ENCODE assay signal across 9 mouse cellular contexts in genomic region chr8:70718297-70718696, GRCm38 (mm10). TPM values are rescaled to one million over a fixed set of nuclear protein-coding genes. Genes with fewer than 3 reads are reported as not detected.
DNase-seq lines count a peak whose midpoint lies in the region; ATAC-seq and TF ChIP-seq lines count a peak whose summit lies in the region.
"Had no signal": no experiment of that assay in that cellular context is flagged by ENCODE, and none has a peak within 500 bp of the region (broad histone marks: within the 10 kb centered on the region; RNA-seq: fewer than 3 reads in every experiment).

Gm3336 (plus strand) TSS chr8:70718543.

- H3K4me2 ChIP-seq in hindbrain, embryonic 11.5 days (replicated peaks; ENCODE audit: low read depth, low read length), result no peak within 1 kb of the TSS

- 6% methylated on average over 17 of the region's 19 CpGs for WGBS in hindbrain, embryonic 11.5 days

- no peaks in the 10 kb centered on the region for H3K9me3 ChIP-seq in ES-E14 (ENCODE audit: control insufficient read depth, insufficient read depth, low read depth, low read length)
- H3K9me3 ChIP-seq in hindbrain, embryonic 11.5 days (ENCODE audit: control insufficient read depth, low read length), result no peaks in the 10 kb centered on the region

- H3K9ac ChIP-seq in ES-E14 (ENCODE audit: insufficient read depth, low read depth, low read length, poor library complexity, severe bottlenecking), result 0 out of 2 replicates have a peak within 1 kb of the TSS, but pooled peaks have one; percentile 58
- H3K9ac ChIP-seq in hindbrain, embryonic 11.5 days (ENCODE audit: low read depth, low read length), result no peak within 1 kb of the TSS

- DNase-seq in CD4-positive helper T cell, adult 2 months (ENCODE audit: low read depth, low spot score), result peak; percentile 78
- no peak for DNase-seq in ES-E14 (ENCODE audit: low read depth, low spot score)
- DNase-seq in cerebellum, postnatal 14 days, result peak; percentile 81 to 86
- peak; percentile 69 for DNase-seq in hindbrain, embryonic 11.5 days (ENCODE audit: low spot score)
- DNase-seq in left cerebral cortex, postnatal 36 days (ENCODE audit: low spot score in 2 of 2), result peak; percentile 54 to 60
- peak; percentile 59 to 81 for DNase-seq in spleen, adult 18-20 months
- no peak for DNase-seq in yolk sac, embryonic 10.5 days (ENCODE audit: low spot score)

- ATAC-seq in hindbrain, embryonic 11.5 days (ENCODE audit: low FRiP score), result peak; percentile 10; the same call in 1 of the 2 replicates
- ATAC-seq in megakaryocyte progenitor cell, adult 5-6 weeks (replicated peaks; ENCODE audit: poor library complexity), result peak; percentile 92

- in situ Hi-C loops in ES-E14 (cut with MboI; ENCODE audit: low sequenced_read_pairs in 2 of 2, unreplicated experiment in 2 of 2), result loop anchor here (5.0 kb wide), 2 partner anchors 34 to 39 kb away; partner anchors contain the start of gene Rab3a (in 1 of the 2)

- H3K36me3 ChIP-seq in ES-E14 (ENCODE audit: control insufficient read depth, insufficient read depth, low read length, poor library complexity, severe bottlenecking), result no peaks in the 10 kb centered on the region
- no peaks in the 10 kb centered on the region for H3K36me3 ChIP-seq in hindbrain, embryonic 11.5 days (ENCODE audit: control insufficient read depth, insufficient read depth, low read length)

- intact Hi-C loops in left cerebral cortex, postnatal 36 days (cut with DNase I), result loop anchor here (2.0 kb wide), 1 partner anchor 123 kb away; no protein-coding TSS in a partner anchor

- no peak within 1 kb of the TSS for H3K27ac ChIP-seq in ES-E14 (ENCODE audit: insufficient read depth, low read depth, low read length, poor library complexity, severe bottlenecking)
- H3K27ac ChIP-seq in hindbrain, embryonic 11.5 days (ENCODE audit: low read depth, low read length), result no peak within 1 kb of the TSS

- H3K27me3 ChIP-seq in hindbrain, embryonic 11.5 days (ENCODE audit: control insufficient read depth, insufficient read depth, low read length), result no peaks in the 10 kb centered on the region

- H3K4me1 ChIP-seq in ES-E14 (ENCODE audit: control insufficient read depth in 2 of 2, insufficient read depth in 2 of 2, low read length in 2 of 2, poor library complexity in 1 of 2), result peaks cover 0 to 12% of the 10 kb centered on the region in 2 experiments; a peak in 1 of 4 replicates
- H3K4me1 ChIP-seq in hindbrain, embryonic 11.5 days (replicated peaks; ENCODE audit: control insufficient read depth, insufficient read depth, low read length), result no peaks in the 10 kb centered on the region

- H3K4me3 ChIP-seq in ES-E14 (ENCODE audit: insufficient read depth in 1 of 2, low read depth in 1 of 2, low read length in 2 of 2, poor library complexity in 1 of 2, severe bottlenecking in 1 of 2), result peak within 1 kb of the TSS in 1 of 2 experiments; percentile 35; a peak in 1 of 4 replicates
- no peak within 1 kb of the TSS for H3K4me3 ChIP-seq in hindbrain, embryonic 11.5 days (ENCODE audit: low read depth, low read length)

TF ChIP-seq in ES-E14, 5 proteins besides CTCF, POLR2A, EP300 and RAD21:
- TF ChIP-seq HCFC1 (IDR thresholded peaks at IDR 0.05; ENCODE audit: borderline replicate concordance, insufficient read depth, low read length) (no peak), MAFK (IDR thresholded peaks at IDR 0.05; ENCODE audit: insufficient read depth, low read depth, low read length) (no peak), CHD2 (IDR thresholded peaks at IDR 0.05; ENCODE audit: low read depth, low read length) (no peak), ZC3H11A (IDR thresholded peaks at IDR 0.05; ENCODE audit: borderline replicate concordance, low read depth, low read length) (no peak), ZNF384 (IDR thresholded peaks at IDR 0.05; ENCODE audit: low read depth, low read length) (no peak)
TF ChIP-seq in ES-E14: peak in this region for 0.

RNA-seq across cellular contexts. Expression of gene Gm3336, which starts in this region (rescaled TPM):
- total RNA-seq in ES-E14 (2012; rRNA removed), result 1.8 and 3.9 TPM in 2 replicates
- polyA plus RNA-seq in hindbrain, embryonic 11.5 days (2014; fragmentation: Nextera tagmentation; extraction: Ambion mirVana), result not detected in 2 replicates
- total RNA-seq in left cerebral cortex, postnatal 36 days (2021), result not detected
- not detected in 2 replicates for total RNA-seq in megakaryocyte progenitor cell, adult 5-6 weeks (2015)
- total RNA-seq in megakaryocyte progenitor cell, adult 5-6 weeks (2017), result 0.12 TPM in 1 of 2 replicates, not detected in the other
- polyA plus RNA-seq: heart, embryonic 16.5 days had no signal

Comparison
In these comparisons a context has a peak if more than half of its experiments do, and no peak if none do; other contexts are left out.
1. Peak in DNase-seq and ATAC-seq in hindbrain, embryonic 11.5 days; RNA of the gene not detected or under 1 TPM.
2. Peak in DNase-seq in left cerebral cortex, postnatal 36 days; RNA of the gene not detected or under 1 TPM.
3. Peak in ATAC-seq in megakaryocyte progenitor cell, adult 5-6 weeks; RNA of the gene not detected or under 1 TPM.
4. DNase-seq: peak in CD4-positive helper T cell, adult 2 months (single experiment), cerebellum, postnatal 14 days (2 of 2) and spleen, adult 18-20 months (2 of 2); none in ES-E14 (single experiment) and yolk sac, embryonic 10.5 days (single experiment).